Mouse (Mus musculus): ENCODE measurements around the gene Arhgap19.
"Not testable (repeated sequence)": the region's sequence is repeated elsewhere in the genome, so short reads cannot be mapped to it uniquely, and the experiment has no call there.

DNA sequence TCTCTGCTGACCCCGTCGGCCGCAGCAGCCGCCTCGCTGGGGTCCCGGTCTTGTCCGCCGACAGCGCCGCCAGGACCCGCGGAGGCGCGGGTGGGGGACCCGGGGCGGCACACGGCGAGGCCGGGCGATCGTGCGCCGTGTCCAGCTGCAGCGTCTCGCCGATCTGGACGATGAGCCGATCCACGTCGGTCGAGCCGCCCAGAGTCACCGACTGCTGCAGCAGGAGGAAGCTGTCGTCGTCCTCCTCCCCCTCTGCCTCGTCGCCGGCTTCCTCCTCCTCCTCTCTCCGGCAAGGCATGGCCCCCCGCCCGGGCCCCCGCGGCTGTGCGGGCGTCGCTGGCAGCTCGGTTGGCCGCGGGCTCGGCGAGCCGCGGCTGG is 45.8 kb upstream of the Arhgap19 start:
- TF ChIP-seq CTCF (conservative IDR thresholded peaks at IDR 0.05; ENCODE audit: low read length); POU5F1 (IDR thresholded peaks at IDR 0.05; ENCODE audit: borderline replicate concordance, low read length); NANOG (IDR thresholded peaks at IDR 0.05; ENCODE audit: borderline replicate concordance, low read length): not testable (repeated sequence)
